Mouse (Mus musculus) erythroblast, embryonic 14.5 days (primary cell): ENCODE data around the gene Gm20604. TPM values are rescaled to one million over a fixed set of nuclear protein-coding genes. Genes with fewer than 3 reads are reported as not detected.

Experiments used
- H3K27me3 ChIP-seq: 2 replicates; pipeline ENCODE4 v1.6.1; 2012; ENCODE audit warnings: inconsistent platforms; ENCODE audit not compliant: control insufficient read depth
- H3K36me3 ChIP-seq: 2 replicates; pipeline ENCODE4 v1.6.1; 2012; ENCODE audit warnings: mild to moderate bottlenecking, inconsistent platforms; ENCODE audit not compliant: control insufficient read depth
- H3K4me1 ChIP-seq: 2 replicates; pipeline ENCODE4 v1.6.1; 2012; ENCODE audit warnings: inconsistent platforms; ENCODE audit not compliant: control insufficient read depth
- H3K4me3 ChIP-seq: replicated peaks from 2 replicates; pipeline ENCODE3; 2012; ENCODE audit warnings: moderate library complexity, mild to moderate bottlenecking, inconsistent platforms
- H3K9me3 ChIP-seq: 2 replicates; pipeline ENCODE4 v1.6.1; 2012; ENCODE audit warnings: low read length, inconsistent platforms, mixed read lengths; ENCODE audit not compliant: control insufficient read depth
- GATA1 ChIP-seq: IDR thresholded peaks from 2 replicates; pipeline ENCODE4 v1.6.1; 2012; ENCODE audit warnings: low read length, inconsistent platforms, mixed read lengths
- TAL1 ChIP-seq: IDR thresholded peaks from 3 replicates; pipeline ENCODE4 v1.6.1; 2012; ENCODE audit warnings: low read length, inconsistent platforms, mixed read lengths
- polyA plus RNA-seq: library from polyadenylated mRNA; stranded (reverse); fragments of >175 nt; gene quantifications from 2 replicates; pipeline ENCODE4 v1.2.3, GENCODE M21; 2012

Gm20604 gene
- polyA plus RNA-seq, 1 experiment, result 0.29 TPM

DNA sequence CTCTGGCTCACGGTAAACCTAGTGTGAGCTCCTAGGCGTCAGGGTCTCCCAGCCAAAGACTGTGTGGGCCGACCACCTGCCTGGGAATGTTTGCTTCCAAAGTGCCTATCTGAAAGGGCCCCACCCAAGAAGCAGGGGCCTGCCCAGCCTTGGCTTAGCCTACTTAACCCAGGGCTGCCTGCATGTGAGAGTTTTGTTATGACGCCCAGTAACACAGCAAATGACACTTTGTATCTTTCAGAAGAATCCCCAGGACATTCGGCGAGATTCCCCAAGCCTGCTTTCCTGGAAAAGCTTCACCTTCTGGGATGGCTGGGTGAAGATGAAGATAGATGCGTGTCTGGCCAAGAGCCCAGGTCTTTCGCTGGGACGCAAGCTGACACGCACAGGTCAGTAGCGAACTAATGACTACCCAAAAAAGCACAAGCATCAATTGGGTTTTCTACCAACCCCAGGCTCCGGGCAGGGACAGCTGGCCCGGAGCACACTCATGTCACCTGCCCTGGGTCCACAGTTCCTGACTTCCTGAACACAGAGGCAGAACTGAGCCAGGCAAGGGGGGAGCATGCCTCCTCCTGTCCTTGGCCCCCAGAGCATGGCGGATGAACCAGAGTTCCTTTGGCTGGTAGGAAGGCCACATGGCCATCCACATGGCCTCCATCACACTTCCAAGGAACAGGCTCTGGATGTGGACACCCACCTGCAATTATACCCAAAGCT, 61.7 kb downstream of the Gm20604 start:
- peaks cover 38% of the 10 kb centered on the region for H3K4me1 ChIP-seq
- no peaks in the 10 kb centered on the region for H3K9me3 ChIP-seq
- no peaks in the 10 kb centered on the region for H3K27me3 ChIP-seq
- no peaks in the 10 kb centered on the region for H3K36me3 ChIP-seq
- no peak overlapping the region for H3K4me3 ChIP-seq
- TF ChIP-seq TAL1, result no peak
- TF ChIP-seq GATA1, result no peak

DNA sequence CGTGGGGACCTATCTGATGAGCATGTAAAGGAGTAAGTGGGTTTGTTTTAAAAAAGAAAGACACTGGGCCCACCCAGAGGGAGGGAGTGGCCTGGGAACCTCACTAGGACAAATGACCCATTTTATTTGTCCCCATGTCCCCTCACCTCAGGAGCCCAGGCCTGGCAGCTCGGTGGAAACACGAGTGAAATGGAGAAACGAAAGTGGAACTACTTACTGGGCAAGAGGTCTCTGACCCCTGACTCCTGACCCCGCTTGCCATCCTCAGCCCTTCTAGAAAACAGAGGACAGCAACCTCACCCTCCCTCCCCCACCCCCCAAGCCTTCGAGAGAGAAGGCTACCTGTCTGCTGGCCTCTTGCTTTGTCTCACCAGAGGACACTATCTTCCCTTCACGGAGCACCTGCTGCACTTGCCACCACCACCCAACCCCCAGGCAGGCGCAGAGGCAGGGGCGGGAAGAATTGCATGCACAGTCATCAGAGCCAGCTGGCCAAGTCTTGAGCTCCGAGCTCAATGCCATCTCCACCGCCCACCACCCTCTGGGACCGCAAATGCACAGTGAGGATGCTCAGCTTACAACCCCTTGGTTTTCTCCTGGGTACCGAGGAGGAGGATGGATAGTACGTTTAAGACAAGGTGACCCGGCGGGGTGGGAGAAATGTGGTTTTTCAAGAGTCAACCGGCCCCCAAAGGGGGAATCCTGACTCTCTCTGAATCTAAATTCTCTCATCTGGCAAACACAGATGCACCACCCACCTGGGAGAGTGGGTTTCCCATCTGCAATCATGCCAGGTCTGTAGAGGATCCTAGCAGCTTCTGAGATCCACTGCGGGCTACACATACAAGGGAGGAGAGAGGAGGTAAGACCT, 62.9 kb downstream of the Gm20604 start:
- Histone ChIP-seq H3K27me3 (no peaks in the 10 kb centered on the region), H3K9me3 (no peaks in the 10 kb centered on the region), H3K4me1 (peaks cover 35% of the 10 kb centered on the region), H3K4me3 (no peak overlapping the region), H3K36me3 (no peaks in the 10 kb centered on the region)
- no peak for TF ChIP-seq TAL1

DNA sequence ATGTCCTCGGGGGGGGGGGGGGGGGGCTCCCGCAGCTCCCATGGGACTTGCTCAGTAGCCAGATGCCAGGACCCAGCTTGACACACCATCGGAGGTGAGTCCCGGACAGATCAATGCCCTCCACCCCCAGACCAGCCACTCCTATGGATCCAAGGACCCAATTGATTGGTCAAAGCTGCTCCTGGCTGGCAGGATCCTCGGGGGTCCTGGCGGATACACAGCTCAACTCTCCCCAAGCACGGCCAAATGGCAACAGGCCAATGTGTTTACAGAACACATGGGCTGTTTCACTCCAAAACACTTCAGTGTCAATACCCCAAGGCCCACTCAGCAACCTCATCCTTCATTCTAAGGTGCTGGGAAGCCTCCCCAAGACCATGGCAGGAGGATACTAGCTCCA, 66.7 kb downstream of the Gm20604 start:
- no peak for TF ChIP-seq GATA1
- no peak for TF ChIP-seq TAL1
- no peak overlapping the region for H3K4me3 ChIP-seq
- peaks cover 18% of the 10 kb centered on the region for H3K4me1 ChIP-seq
- H3K27me3 ChIP-seq, result no peaks in the 10 kb centered on the region
- H3K36me3 ChIP-seq, result no peaks in the 10 kb centered on the region
- no peaks in the 10 kb centered on the region for H3K9me3 ChIP-seq

Other genes with a start within 250 kb of the Gm20604 start
- 4.6 and 8.0 TPM in 2 replicates for gene Chga, start 203.7 kb downstream of the Gm20604 start, polyA plus RNA-seq
- gene Itpk1, start 53.7 kb downstream of the Gm20604 start, polyA plus RNA-seq, result 0.17 and 0.24 TPM in 2 replicates
- 0.09 TPM in 1 of 2 replicates, not detected in the other for gene Moap1, start 15.0 kb downstream of the Gm20604 start, polyA plus RNA-seq
- gene Tmem251, start 14.9 kb downstream of the Gm20604 start, polyA plus RNA-seq, result 0.13 and 0.16 TPM in 2 replicates
- gene Gm28051, start 907 bp downstream of the Gm20604 start, polyA plus RNA-seq, result 0.55 TPM in 1 of 2 replicates, not detected in the other
- 0.80 and 1.2 TPM in 2 replicates for gene Gon7, start 869 bp downstream of the Gm20604 start, polyA plus RNA-seq
- gene Ubr7, start 705 bp downstream of the Gm20604 start, polyA plus RNA-seq, result 1.8 TPM in 2 replicates
- 0.10 and 0.17 TPM in 2 replicates for gene Btbd7, start 119.8 kb upstream of the Gm20604 start, polyA plus RNA-seq
- gene Cox8c, start 140.6 kb upstream of the Gm20604 start, polyA plus RNA-seq, result not detected in 2 replicates
- gene Unc79, start 190.2 kb upstream of the Gm20604 start, polyA plus RNA-seq, result 0.01 TPM in 1 of 2 replicates, not detected in the other